Mouse (Mus musculus): ENCODE results near the gene Pde4d. TPM values are rescaled to one million over a fixed set of nuclear protein-coding genes. Genes with fewer than 3 reads are reported as not detected.

Gene Pde4d
- total and polyA plus RNA-seq, 3 experiments = 18.5 to 18.8 TPM; not detected in 1

DNA sequence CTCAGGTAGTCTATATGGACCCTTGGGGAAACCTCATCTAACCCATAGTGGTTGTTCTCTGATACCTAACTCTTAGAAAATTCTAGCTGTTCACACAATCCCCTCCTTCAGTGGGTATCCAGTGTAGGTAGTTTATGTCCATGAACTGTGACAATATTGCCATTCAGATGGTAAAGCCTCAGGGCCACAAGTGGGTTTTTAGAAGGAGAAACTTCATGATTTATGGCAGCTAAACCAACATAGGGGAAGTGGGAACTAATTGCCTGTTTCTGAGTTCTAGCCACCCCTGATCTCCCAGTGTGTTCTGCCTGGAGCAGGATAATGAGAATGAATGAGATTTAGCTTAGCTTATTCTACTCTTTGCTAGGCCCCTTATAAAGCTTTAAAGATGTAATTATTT, 43.1 kb downstream of the Pde4d start:
- no peaks in the 10 kb centered on the region for H3K4me1 ChIP-seq (ENCODE audit: control insufficient read depth in 1 of 2, insufficient read depth in 2 of 2, low read length in 2 of 2)
- H3K9ac ChIP-seq (ENCODE audit: control insufficient read depth, low read depth, low read length, poor library complexity, severe bottlenecking) = no peak overlapping the region
- H3K9me3 ChIP-seq (replicated peaks; ENCODE audit: insufficient read depth, low read length) = no peaks in the 10 kb centered on the region
- H3K27me3 ChIP-seq (ENCODE audit: control insufficient read depth in 1 of 2, insufficient read depth in 2 of 2, low read length in 2 of 2) = peaks cover 0 to 2% of the 10 kb centered on the region in 2 experiments; a peak in 1 of 4 replicates
- TF ChIP-seq POLR2AphosphoS5 (IDR thresholded peaks at IDR 0.05; ENCODE audit: borderline replicate concordance, low read depth, low read length) (no peak), SIN3A (IDR thresholded peaks at IDR 0.05; ENCODE audit: low read length) (no peak), UBTF (IDR thresholded peaks at IDR 0.05; ENCODE audit: borderline replicate concordance, insufficient read depth, low read depth, low read length) (no peak), JUND (IDR thresholded peaks at IDR 0.05; ENCODE audit: low read depth, low read length) (no peak), NRF1 (IDR thresholded peaks at IDR 0.05; ENCODE audit: insufficient read depth, low read depth, low read length, poor library complexity, severe bottlenecking) (no peak), CHD1 (IDR thresholded peaks at IDR 0.05; ENCODE audit: low read depth, low read length) (no peak), POLR2A (IDR thresholded peaks at IDR 0.05; ENCODE audit: control insufficient read depth in 1 of 2, insufficient read depth in 1 of 2, low read depth in 1 of 2, low read length in 2 of 2, poor library complexity in 1 of 2) (no peak), MYB (IDR thresholded peaks at IDR 0.05; ENCODE audit: low read depth, low read length) (no peak), SMC3 (IDR thresholded peaks at IDR 0.05; ENCODE audit: low read depth, low read length) (no peak), GATA1 (IDR thresholded peaks at IDR 0.05; ENCODE audit: low read depth, low read length) (no peak), CHD2 (IDR thresholded peaks at IDR 0.05; ENCODE audit: low read length) (no peak), CTCF (IDR thresholded peaks at IDR 0.05 in 2 of 3, conservative IDR thresholded peaks at IDR 0.05 in 1 of 3; ENCODE audit: control insufficient read depth in 1 of 3, insufficient read depth in 1 of 3, low read depth in 2 of 3, low read length in 3 of 3, poor library complexity in 1 of 3, severe bottlenecking in 1 of 3) (no peak)
- no peaks in the 10 kb centered on the region for H3K36me3 ChIP-seq (ENCODE audit: control insufficient read depth in 1 of 2, insufficient read depth in 2 of 2, low read length in 2 of 2)
- no peaks in the 10 kb centered on the region for H3K79me2 ChIP-seq (ENCODE audit: control insufficient read depth, insufficient read depth, low read length, poor library complexity)
- no peak overlapping the region for H3K4me3 ChIP-seq (ENCODE audit: control insufficient read depth in 1 of 2, insufficient read depth in 1 of 2, low read depth in 2 of 2, low read length in 2 of 2)
- DNase-seq (ENCODE audit: low read depth, low spot score) = no peak
- H3K27ac ChIP-seq (ENCODE audit: control insufficient read depth, low read depth, low read length) = no peak overlapping the region

DNA sequence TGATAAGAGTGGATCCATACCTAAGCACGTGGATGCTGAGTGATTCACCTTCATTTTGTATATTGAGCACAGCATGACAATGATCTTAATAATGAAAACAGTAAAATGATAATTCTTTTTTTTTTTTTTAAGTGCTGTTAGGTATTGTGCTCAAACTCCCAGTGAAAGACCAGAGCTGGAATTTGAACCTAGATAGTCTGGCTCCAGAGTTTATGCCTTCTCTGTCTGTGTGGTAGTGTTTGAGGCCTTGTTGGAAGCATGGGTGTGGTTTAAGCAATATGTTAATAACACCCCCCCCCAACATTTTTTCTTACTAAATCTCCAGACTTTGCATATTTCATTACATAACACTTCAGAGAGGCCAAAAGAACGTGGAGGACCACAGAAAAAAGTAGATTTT, 44.6 kb downstream of the Pde4d start:
- H3K27ac ChIP-seq (ENCODE audit: control insufficient read depth, low read depth, low read length) = no peak overlapping the region
- H3K9ac ChIP-seq (ENCODE audit: control insufficient read depth, low read depth, low read length, poor library complexity, severe bottlenecking) = no peak overlapping the region
- no peaks in the 10 kb centered on the region for H3K79me2 ChIP-seq (ENCODE audit: control insufficient read depth, insufficient read depth, low read length, poor library complexity)
- H3K4me1 ChIP-seq (ENCODE audit: control insufficient read depth in 1 of 2, insufficient read depth in 2 of 2, low read length in 2 of 2) = no peaks in the 10 kb centered on the region
- no peak for DNase-seq (ENCODE audit: low read depth, low spot score)
- no peak overlapping the region for H3K4me3 ChIP-seq (ENCODE audit: control insufficient read depth in 1 of 2, insufficient read depth in 1 of 2, low read depth in 2 of 2, low read length in 2 of 2)
- TF ChIP-seq ZC3H11A (IDR thresholded peaks at IDR 0.05; ENCODE audit: low read depth, low read length) (no peak), TAL1 (IDR thresholded peaks at IDR 0.05; ENCODE audit: low read length) (no peak), SIN3A (IDR thresholded peaks at IDR 0.05; ENCODE audit: low read length) (no peak), POLR2AphosphoS5 (IDR thresholded peaks at IDR 0.05; ENCODE audit: borderline replicate concordance, low read depth, low read length) (no peak), MAX (IDR thresholded peaks at IDR 0.05; ENCODE audit: low read length) (no peak), USF2 (IDR thresholded peaks at IDR 0.05; ENCODE audit: borderline replicate concordance in 1 of 2, insufficient read depth in 1 of 2, low read depth in 1 of 2, low read length in 2 of 2) (no peak), POLR2AphosphoS2 (IDR thresholded peaks at IDR 0.05; ENCODE audit: low read length) (no peak), GATA1 (IDR thresholded peaks at IDR 0.05; ENCODE audit: low read depth, low read length) (no peak), ZMIZ1 (IDR thresholded peaks at IDR 0.05; ENCODE audit: low read depth, low read length) (no peak), MYC (IDR thresholded peaks at IDR 0.05; ENCODE audit: low read depth, low read length) (no peak), RAD21 (IDR thresholded peaks at IDR 0.05; ENCODE audit: low read depth, low read length) (no peak), ETS1 (IDR thresholded peaks at IDR 0.05; ENCODE audit: low read depth, low read length) (no peak), SMC3 (IDR thresholded peaks at IDR 0.05; ENCODE audit: low read depth, low read length) (no peak), EP300 (IDR thresholded peaks at IDR 0.05; ENCODE audit: low read depth in 1 of 2, low read length in 2 of 2) (no peak), GABPA (IDR thresholded peaks at IDR 0.05; ENCODE audit: low read depth, low read length) (no peak), TBP (IDR thresholded peaks at IDR 0.05; ENCODE audit: low read depth, low read length) (no peak), HCFC1 (IDR thresholded peaks at IDR 0.05; ENCODE audit: low read depth, low read length) (no peak), JUND (IDR thresholded peaks at IDR 0.05; ENCODE audit: low read depth, low read length) (no peak), KAT2A (conservative IDR thresholded peaks at IDR 0.05; ENCODE audit: low read depth, low read length) (no peak)
- peaks cover 0 to 2% of the 10 kb centered on the region in 2 experiments; a peak in 1 of 4 replicates for H3K27me3 ChIP-seq (ENCODE audit: control insufficient read depth in 1 of 2, insufficient read depth in 2 of 2, low read length in 2 of 2)
- no peaks in the 10 kb centered on the region for H3K36me3 ChIP-seq (ENCODE audit: control insufficient read depth in 1 of 2, insufficient read depth in 2 of 2, low read length in 2 of 2)
- H3K9me3 ChIP-seq (replicated peaks; ENCODE audit: insufficient read depth, low read length) = no peaks in the 10 kb centered on the region

Data from MEL (cell line).